Comparison of ENCODE assay signal across 9 mouse cellular contexts in the genomic region with DNA sequence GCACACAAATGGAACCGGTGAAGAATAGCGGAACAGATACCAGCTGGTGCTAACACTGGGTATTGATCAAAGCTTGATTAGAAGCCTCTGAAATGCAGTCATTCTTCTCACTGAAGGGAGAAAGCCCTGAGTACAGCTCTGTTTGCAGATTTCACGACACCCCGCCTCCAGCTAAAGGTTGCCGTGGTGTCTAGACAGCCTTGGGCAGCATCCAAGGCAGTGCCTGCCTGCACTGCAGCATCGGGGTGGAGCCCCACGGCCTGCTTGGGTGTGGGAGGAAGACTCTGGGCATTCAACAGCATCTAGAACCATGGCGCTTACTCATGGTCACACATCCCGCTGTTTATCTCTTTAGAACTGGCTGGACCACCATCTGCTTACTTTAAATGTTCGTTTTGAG. TPM values are rescaled to one million over a fixed set of nuclear protein-coding genes. Genes with fewer than 3 reads are reported as not detected.
DNase-seq lines count a peak whose midpoint lies in the region; ATAC-seq lines count a peak whose summit lies in the region.
"Had no signal": no experiment of that assay in that cellular context is flagged by ENCODE, and none has a peak within 500 bp of the region (broad histone marks: within the 10 kb centered on the region; RNA-seq: fewer than 3 reads in every experiment).

No protein-coding gene starts in this region.

- no peak overlapping the region for H3K4me3 ChIP-seq in forebrain, embryonic 12.5 days (replicated peaks)
- H3K4me3 ChIP-seq in forebrain, embryonic 10.5 days: no peak overlapping the region
- H3K4me3 ChIP-seq in midbrain, embryonic 13.5 days (replicated peaks): peak overlapping the region; percentile 91

- peaks cover 41% of the 10 kb centered on the region for H3K4me1 ChIP-seq in forebrain, embryonic 12.5 days
- peaks cover 44% of the 10 kb centered on the region for H3K4me1 ChIP-seq in forebrain, embryonic 10.5 days
- peaks cover 51% of the 10 kb centered on the region for H3K4me1 ChIP-seq in midbrain, embryonic 13.5 days (replicated peaks)

- peak overlapping the region; percentile 80 for H3K4me2 ChIP-seq in forebrain, embryonic 12.5 days
- H3K4me2 ChIP-seq in midbrain, embryonic 13.5 days (replicated peaks): peak overlapping the region; percentile 88

- no peak for ATAC-seq in forebrain, embryonic 12.5 days (ENCODE audit: low FRiP score)
- no peak for ATAC-seq in midbrain, embryonic 13.5 days
- ATAC-seq in megakaryocyte progenitor cell, adult 5-6 weeks (replicated peaks; ENCODE audit: poor library complexity): no peak

- H3K9ac ChIP-seq in forebrain, embryonic 12.5 days: no peak overlapping the region
- H3K9ac ChIP-seq in midbrain, embryonic 13.5 days (replicated peaks): peak overlapping the region; percentile 52

- H3K27me3 ChIP-seq in forebrain, embryonic 12.5 days: 0 out of 2 replicates have a peak, but pooled peaks cover 6% of the 10 kb centered on the region
- H3K27me3 ChIP-seq in forebrain, embryonic 10.5 days (ENCODE audit: poor library complexity, severe bottlenecking): peaks cover 33% of the 10 kb centered on the region
- H3K27me3 ChIP-seq in midbrain, embryonic 13.5 days: no peaks in the 10 kb centered on the region

- WGBS in forebrain, embryonic 12.5 days: 68% methylated on average over 10 of the region's 10 CpGs
- 80% methylated on average over 10 of the region's 10 CpGs for WGBS in forebrain, embryonic 10.5 days
- WGBS in midbrain, embryonic 13.5 days: 41% methylated on average over 10 of the region's 10 CpGs

- no peak for DNase-seq in forebrain, embryonic 10.5 days (ENCODE audit: extremely low spot score, low spot score)
- peak; percentile 20 to 35 for DNase-seq in adrenal gland, adult 18-20 months (ENCODE audit: low spot score in 2 of 2)
- peak; percentile 31 to 51 for DNase-seq in frontal cortex, postnatal 25 days (ENCODE audit: low spot score in 2 of 2)
- no peak for DNase-seq in kidney, postnatal 4 days
- DNase-seq in spleen, adult 12 weeks (ENCODE audit: low spot score): no peak

- no peaks in the 10 kb centered on the region for H3K9me3 ChIP-seq in forebrain, embryonic 12.5 days
- no peaks in the 10 kb centered on the region for H3K9me3 ChIP-seq in forebrain, embryonic 10.5 days
- H3K9me3 ChIP-seq in midbrain, embryonic 13.5 days: no peaks in the 10 kb centered on the region

- peaks cover 50% of the 10 kb centered on the region for H3K36me3 ChIP-seq in forebrain, embryonic 12.5 days (replicated peaks)
- peaks cover 56% of the 10 kb centered on the region for H3K36me3 ChIP-seq in forebrain, embryonic 10.5 days (replicated peaks)
- peaks cover 48% of the 10 kb centered on the region for H3K36me3 ChIP-seq in midbrain, embryonic 13.5 days

- no peak overlapping the region for H3K27ac ChIP-seq in forebrain, embryonic 12.5 days
- H3K27ac ChIP-seq in forebrain, embryonic 10.5 days: no peak overlapping the region
- H3K27ac ChIP-seq in midbrain, embryonic 13.5 days: 0 out of 2 replicates have a peak overlapping the region, but pooled peaks have one; percentile 12
- H3K27ac ChIP-seq: kidney, postnatal 0 days had no signal

RNA-seq across cellular contexts. Expression of gene Uchl1, which starts 3.3 kb away (rescaled TPM):
- 539 and 554 TPM in 2 replicates for polyA plus RNA-seq in forebrain, embryonic 12.5 days (2016; fragmentation: Nextera tagmentation; extraction: Ambion mirVana)
- 202 and 227 TPM in 2 replicates for polyA plus RNA-seq in forebrain, embryonic 10.5 days (2016; fragmentation: Nextera tagmentation; extraction: Ambion mirVana)
- 100 to 1,000 TPM in 1 of 2 experiments, 10 to 100 TPM in 1; 55.1 to 104 TPM for total RNA-seq in adrenal gland, adult 18-20 months (2021)
- 1,181 and 1,187 TPM in 2 replicates for polyA plus RNA-seq in midbrain, embryonic 13.5 days (2015; fragmentation: Nextera tagmentation; extraction: Ambion mirVana)
- 0.96 TPM in 1 of 2 replicates, not detected in the other for total RNA-seq in megakaryocyte progenitor cell, adult 5-6 weeks (2015)
- total RNA-seq in megakaryocyte progenitor cell, adult 5-6 weeks (2017): 0.27 TPM in 1 of 2 replicates, not detected in the other

Comparison
In these comparisons a context has a peak if more than half of its experiments do, and no peak if none do; other contexts are left out.
1. DNase-seq: peak in adrenal gland, adult 18-20 months (2 of 2) and frontal cortex, postnatal 25 days (2 of 2); none in forebrain, embryonic 10.5 days (single experiment), kidney, postnatal 4 days (0 of 2) and spleen, adult 12 weeks (single experiment).